Comparison of ENCODE assay signal across 27 mouse cellular contexts in the genomic region with DNA sequence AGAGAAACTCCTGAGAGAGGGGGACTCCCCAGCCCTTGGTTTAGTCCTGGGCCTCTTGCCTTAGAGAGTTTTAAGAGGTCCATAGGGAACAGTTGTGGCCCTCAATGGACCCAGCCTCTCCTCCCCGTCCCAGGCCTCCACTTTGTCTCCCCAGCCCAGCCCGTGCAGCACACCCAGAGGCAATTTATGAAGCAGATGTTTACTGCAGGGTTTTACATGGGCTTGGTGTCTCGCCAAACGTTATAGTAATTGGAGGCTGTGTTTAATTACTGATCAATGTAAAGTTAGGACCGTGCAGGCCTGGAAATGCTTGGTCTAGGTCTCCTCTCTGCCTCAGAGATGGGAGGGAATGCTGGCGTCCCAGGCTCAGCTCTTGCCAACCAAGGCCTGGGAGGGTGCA. TPM values are rescaled to one million over a fixed set of nuclear protein-coding genes. Genes with fewer than 3 reads are reported as not detected.
A peak's percentile ranks its signal among the peaks of the same experiment; 100 is the strongest.
DNase-seq lines count a peak whose midpoint lies in the region; ATAC-seq lines count a peak whose summit lies in the region.
"Had no signal": no experiment of that assay in that cellular context is flagged by ENCODE, and none has a peak within 500 bp of the region (broad histone marks: within the 10 kb centered on the region; RNA-seq: fewer than 3 reads in every experiment).

No protein-coding gene starts in this region.

- no peak overlapping the region for H3K4me3 ChIP-seq in embryonic facial prominence, embryonic 13.5 days
- H3K4me3 ChIP-seq in limb, embryonic 10.5 days: no peak overlapping the region
- no peak overlapping the region for H3K4me3 ChIP-seq in limb, embryonic 13.5 days
- H3K4me3 ChIP-seq in hindbrain, embryonic 11.5 days (ENCODE audit: low read depth, low read length): no peak overlapping the region
- H3K4me3 ChIP-seq: erythroblast, embryonic 14.5 days; forebrain, embryonic 12.5 days; forebrain, embryonic 15.5 days; hindbrain, embryonic 10.5 days had no signal

- H3K4me2 ChIP-seq in embryonic facial prominence, embryonic 13.5 days: no peak overlapping the region
- H3K4me2 ChIP-seq in limb, embryonic 13.5 days (replicated peaks): no peak overlapping the region
- H3K4me2 ChIP-seq in hindbrain, embryonic 11.5 days (replicated peaks; ENCODE audit: low read depth, low read length): no peak overlapping the region
- H3K4me2 ChIP-seq: forebrain, embryonic 12.5 days; forebrain, embryonic 15.5 days; heart, embryonic 11.5 days; hindbrain, embryonic 14.5 days had no signal

- no peaks in the 10 kb centered on the region for H3K27me3 ChIP-seq in embryonic facial prominence, embryonic 13.5 days
- H3K27me3 ChIP-seq in limb, embryonic 10.5 days (ENCODE audit: low read depth, poor library complexity, severe bottlenecking): peaks cover 7% of the 10 kb centered on the region; the same call in 1 of the 2 replicates
- H3K27me3 ChIP-seq in limb, embryonic 13.5 days: peaks cover 11% of the 10 kb centered on the region; the same call in 1 of the 2 replicates
- H3K27me3 ChIP-seq in hindbrain, embryonic 11.5 days (ENCODE audit: control insufficient read depth, insufficient read depth, low read length): no peaks in the 10 kb centered on the region
- H3K27me3 ChIP-seq: forebrain, embryonic 15.5 days had no signal

- no peak overlapping the region for H3K9ac ChIP-seq in embryonic facial prominence, embryonic 13.5 days
- H3K9ac ChIP-seq in limb, embryonic 13.5 days: 0 out of 2 replicates have a peak overlapping the region, but pooled peaks have one; percentile 31
- no peak overlapping the region for H3K9ac ChIP-seq in hindbrain, embryonic 11.5 days (ENCODE audit: low read depth, low read length)
- H3K9ac ChIP-seq: forebrain, embryonic 12.5 days; forebrain, embryonic 15.5 days; hindbrain, embryonic 14.5 days had no signal

- no peaks in the 10 kb centered on the region for H3K36me3 ChIP-seq in embryonic facial prominence, embryonic 13.5 days
- H3K36me3 ChIP-seq in limb, embryonic 10.5 days: no peaks in the 10 kb centered on the region
- H3K36me3 ChIP-seq in limb, embryonic 13.5 days: no peaks in the 10 kb centered on the region
- no peaks in the 10 kb centered on the region for H3K36me3 ChIP-seq in hindbrain, embryonic 11.5 days (ENCODE audit: control insufficient read depth, insufficient read depth, low read length)
- H3K36me3 ChIP-seq: forebrain, embryonic 12.5 days; forebrain, embryonic 15.5 days; hindbrain, embryonic 10.5 days had no signal

- H3K4me1 ChIP-seq in embryonic facial prominence, embryonic 13.5 days: peaks cover 9% of the 10 kb centered on the region
- peaks cover 11% of the 10 kb centered on the region for H3K4me1 ChIP-seq in limb, embryonic 10.5 days
- peaks cover 10% of the 10 kb centered on the region for H3K4me1 ChIP-seq in limb, embryonic 13.5 days
- H3K4me1 ChIP-seq in hindbrain, embryonic 11.5 days (replicated peaks; ENCODE audit: control insufficient read depth, insufficient read depth, low read length): no peaks in the 10 kb centered on the region
- H3K4me1 ChIP-seq: forebrain, embryonic 12.5 days; forebrain, embryonic 15.5 days had no signal

- ATAC-seq in embryonic facial prominence, embryonic 13.5 days (ENCODE audit: insufficient number of reproducible peaks, insufficient read depth, low FRiP score, low TSS enrichment, low read depth): no peak
- ATAC-seq in limb, embryonic 13.5 days (ENCODE audit: low FRiP score, low read depth): peak; percentile 32; the same call in 1 of the 2 replicates
- no peak for ATAC-seq in hindbrain, embryonic 11.5 days (ENCODE audit: low FRiP score)
- ATAC-seq: CD4-positive, CD25-positive, alpha-beta regulatory T cell, adult 4 months; forebrain, embryonic 15.5 days; hindbrain, postnatal 0 days; inflammation-experienced regulatory T-cells, adult 6 months; Patski had no signal

- DNase-seq in MN1 (ENCODE audit: low spot score): peak; percentile 9
- DNase-seq in limb, embryonic 10.5 days (ENCODE audit: low spot score): no peak
- no peak for DNase-seq in urinary bladder, postnatal 4 days (ENCODE audit: low spot score in 2 of 2)
- DNase-seq in kidney, postnatal 25 days: no peak
- DNase-seq in adipocyte (ENCODE audit: low spot score): no peak
- DNase-seq in hindbrain, embryonic 11.5 days (ENCODE audit: low spot score): no peak
- DNase-seq: adrenal gland, adult 2 months; adrenal gland, postnatal 14 days; cerebellum, adult 11 months; cerebellum, adult 2 months; cerebellum, adult 9-11 months; cerebellum, postnatal 25 days; gastrocnemius, postnatal 10 days; heart, adult 11 months; heart, postnatal 36 days had no signal

- H3K9me3 ChIP-seq in embryonic facial prominence, embryonic 13.5 days: no peaks in the 10 kb centered on the region
- H3K9me3 ChIP-seq in limb, embryonic 10.5 days (replicated peaks): no peaks in the 10 kb centered on the region
- H3K9me3 ChIP-seq in limb, embryonic 13.5 days: no peaks in the 10 kb centered on the region
- no peaks in the 10 kb centered on the region for H3K9me3 ChIP-seq in hindbrain, embryonic 11.5 days (ENCODE audit: control insufficient read depth, low read length)
- H3K9me3 ChIP-seq: forebrain, embryonic 12.5 days; forebrain, embryonic 15.5 days; hindbrain, embryonic 10.5 days had no signal

- WGBS in embryonic facial prominence, embryonic 13.5 days: 23% methylated on average over 6 of the region's 6 CpGs
- 36% methylated on average over 6 of the region's 6 CpGs for WGBS in limb, embryonic 10.5 days
- WGBS in limb, embryonic 13.5 days: 13% methylated on average over 6 of the region's 6 CpGs
- 80% methylated on average over 6 of the region's 6 CpGs for WGBS in hindbrain, embryonic 11.5 days

- H3K27ac ChIP-seq in embryonic facial prominence, embryonic 13.5 days: peak overlapping the region; percentile 29; the same call in 1 of the 2 replicates
- peak overlapping the region; percentile 69 for H3K27ac ChIP-seq in limb, embryonic 10.5 days
- H3K27ac ChIP-seq in limb, embryonic 13.5 days: peak overlapping the region; percentile 48; the same call in 1 of the 2 replicates
- H3K27ac ChIP-seq in hindbrain, embryonic 11.5 days (ENCODE audit: low read depth, low read length): no peak overlapping the region
- H3K27ac ChIP-seq: forebrain, embryonic 12.5 days; forebrain, embryonic 15.5 days; hindbrain, embryonic 10.5 days; hindbrain, embryonic 14.5 days; hindbrain, postnatal 0 days had no signal

RNA-seq across cellular contexts. Expression of a gene that starts 37.5 kb away (rescaled TPM):
- polyA plus RNA-seq in embryonic facial prominence, embryonic 13.5 days (2015; fragmentation: Nextera tagmentation; extraction: Ambion mirVana): 1.2 and 1.3 TPM in 2 replicates
- polyA plus RNA-seq in limb, embryonic 10.5 days (2016; fragmentation: Nextera tagmentation; extraction: Ambion mirVana): 1.4 and 1.9 TPM in 2 replicates
- polyA plus RNA-seq in limb, embryonic 13.5 days (2015; fragmentation: Nextera tagmentation; extraction: Ambion mirVana): 0.69 and 0.72 TPM in 2 replicates
- polyA plus RNA-seq in hindbrain, embryonic 11.5 days (2014; fragmentation: Nextera tagmentation; extraction: Ambion mirVana): 4.8 and 6.5 TPM in 2 replicates
- polyA plus RNA-seq: CD4-positive, CD25-positive, alpha-beta regulatory T cell, adult 4 months; inflammation-experienced regulatory T-cells, adult 6 months had no signal
